22 mouse cellular contexts compared by ENCODE assay signal in genomic region chr3:139867499-139867898, GRCm38 (mm10).
DNase-seq lines count a peak whose midpoint lies in the region; ATAC-seq and TF ChIP-seq lines count a peak whose summit lies in the region.
"Had no signal": no experiment of that assay in that cellular context is flagged by ENCODE, and none has a peak within 500 bp of the region (broad histone marks: within the 10 kb centered on the region; RNA-seq: fewer than 3 reads in every experiment).

No protein-coding gene starts in this region.

- no peak overlapping the region for H3K4me3 ChIP-seq in E14TG2a.4 (replicated peaks; ENCODE audit: low read length)
- no peak overlapping the region for H3K4me3 ChIP-seq in kidney, embryonic 15.5 days (replicated peaks)
- H3K4me3 ChIP-seq: embryonic facial prominence, embryonic 10.5 days; forebrain, embryonic 13.5 days; heart, embryonic 15.5 days; hindbrain, embryonic 13.5 days had no signal

- peak; percentile 5; the same call in 1 of the 2 replicates for TF ChIP-seq CTCF in E14TG2a.4 (conservative IDR thresholded peaks at IDR 0.05; ENCODE audit: low read length)

- 0 out of 2 replicates have a peak, but pooled peaks cover 3% of the 10 kb centered on the region for H3K9me3 ChIP-seq in E14TG2a.4 (ENCODE audit: low read length)
- no peaks in the 10 kb centered on the region for H3K9me3 ChIP-seq in kidney, embryonic 15.5 days (replicated peaks)
- H3K9me3 ChIP-seq: embryonic facial prominence, embryonic 10.5 days; forebrain, embryonic 13.5 days; heart, embryonic 15.5 days; hindbrain, embryonic 13.5 days had no signal

- ATAC-seq in granulocyte monocyte progenitor cell, adult 5-6 weeks (replicated peaks; ENCODE audit: poor library complexity, severe bottlenecking) = peak; percentile 70
- ATAC-seq in CD4-positive, CD25-positive, alpha-beta regulatory T cell, adult 4 months = no peak
- ATAC-seq in kidney, embryonic 15.5 days (replicated peaks; ENCODE audit: low FRiP score) = no peak
- ATAC-seq: activated CD4-positive, CD25-positive, alpha-beta regulatory T cell, adult 4 months; forebrain, postnatal 0 days; hindbrain, postnatal 0 days; Patski had no signal

- H3K4me2 ChIP-seq in kidney, embryonic 15.5 days = no peak overlapping the region
- H3K4me2 ChIP-seq: forebrain, embryonic 13.5 days; heart, embryonic 11.5 days; heart, embryonic 15.5 days; hindbrain, embryonic 13.5 days had no signal

- H3K27ac ChIP-seq in kidney, embryonic 15.5 days = no peak overlapping the region
- H3K27ac ChIP-seq: embryonic facial prominence, embryonic 10.5 days; forebrain, embryonic 13.5 days; heart, embryonic 15.5 days; hindbrain, embryonic 13.5 days; hindbrain, postnatal 0 days had no signal

- no peaks in the 10 kb centered on the region for H3K36me3 ChIP-seq in E14TG2a.4 (ENCODE audit: insufficient read depth, low read length)
- no peaks in the 10 kb centered on the region for H3K36me3 ChIP-seq in kidney, embryonic 15.5 days
- H3K36me3 ChIP-seq: embryonic facial prominence, embryonic 10.5 days; heart, embryonic 15.5 days; hindbrain, embryonic 13.5 days had no signal

- no peak overlapping the region for H3K9ac ChIP-seq in kidney, embryonic 15.5 days
- H3K9ac ChIP-seq: forebrain, embryonic 13.5 days; forebrain, postnatal 0 days; heart, embryonic 15.5 days; hindbrain, embryonic 13.5 days had no signal

- no peaks in the 10 kb centered on the region for H3K4me1 ChIP-seq in E14TG2a.4 (replicated peaks; ENCODE audit: low read depth, low read length)
- no peaks in the 10 kb centered on the region for H3K4me1 ChIP-seq in kidney, embryonic 15.5 days
- H3K4me1 ChIP-seq: embryonic facial prominence, embryonic 10.5 days; heart, embryonic 15.5 days; hindbrain, embryonic 13.5 days had no signal

- peak; percentile 40 for DNase-seq in embryo, embryonic 10.5 days (ENCODE audit: low spot score)
- DNase-seq in embryo, embryonic 10 days (ENCODE audit: low spot score) = no peak
- DNase-seq in gastrocnemius, adult 8-10 months (ENCODE audit: low spot score in 2 of 2) = no peak
- DNase-seq: cerebellum, adult 11 months; cerebellum, adult 8-10 months; cerebellum, postnatal 14 days; forebrain, postnatal 0 days; gastrocnemius, postnatal 25 days; heart, adult 18-20 months; heart, postnatal 14 days had no signal

- no peaks in the 10 kb centered on the region for H3K27me3 ChIP-seq in E14TG2a.4 (ENCODE audit: insufficient read depth, low read length)
- no peaks in the 10 kb centered on the region for H3K27me3 ChIP-seq in kidney, embryonic 15.5 days
- H3K27me3 ChIP-seq: forebrain, embryonic 13.5 days; heart, embryonic 15.5 days; hindbrain, embryonic 13.5 days; Patski had no signal

- WGBS in kidney, embryonic 15.5 days = 77% methylated on average over 3 of the region's 3 CpGs
